ENCODE assay signal across 22 mouse cellular contexts in the genomic region with DNA sequence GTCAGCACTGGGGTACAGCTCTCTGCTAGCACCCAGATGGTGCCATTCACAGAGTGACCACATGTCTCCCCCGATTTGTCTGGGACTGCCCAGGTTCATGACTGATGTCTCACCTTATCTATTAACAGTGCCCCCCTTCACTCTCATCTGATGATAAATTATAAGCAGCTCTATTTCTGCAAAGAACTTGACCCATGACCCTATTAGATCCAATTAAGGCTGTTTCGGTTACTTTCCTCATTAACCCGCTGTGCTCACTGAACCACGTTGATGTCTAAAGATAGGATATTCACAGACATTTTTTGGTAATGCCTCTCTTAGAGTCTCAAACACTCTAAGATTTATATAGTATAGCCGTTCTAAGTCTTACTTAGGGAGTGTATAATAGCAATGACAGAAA. TPM values are rescaled to one million over a fixed set of nuclear protein-coding genes. Genes with fewer than 3 reads are reported as not detected.
DNase-seq lines count a peak whose midpoint lies in the region; ATAC-seq and TF ChIP-seq lines count a peak whose summit lies in the region.
"Had no signal": no experiment of that assay in that cellular context is flagged by ENCODE, and none has a peak within 500 bp of the region (broad histone marks: within the 10 kb centered on the region; RNA-seq: fewer than 3 reads in every experiment).

No protein-coding gene starts in this region.

- WGBS in kidney, embryonic 15.5 days, result 58% methylated on average over 5 of the region's 5 CpGs
- WGBS in kidney, adult 2 months, result 57% methylated on average over 5 of the region's 5 CpGs
- WGBS in midbrain, embryonic 16.5 days, result 71% methylated on average over 5 of the region's 5 CpGs
- 75% methylated on average over 5 of the region's 5 CpGs for WGBS in midbrain, embryonic 13.5 days

- DNase-seq in heart, adult 11 months, result peak; percentile 66
- DNase-seq in heart, postnatal 14 days, result no peak
- DNase-seq in kidney, adult 2 months, result no peak
- DNase-seq: adrenal gland, postnatal 10 days; adrenal gland, postnatal 36 days; cerebellum, adult 18-20 months; cerebellum, adult 9-10 months; cerebellum, postnatal 14 days; forebrain, postnatal 0 days; gastrocnemius, adult 2 months; gastrocnemius, postnatal 14 days; heart, adult 18-20 months; heart, postnatal 10 days; heart, postnatal 4 days had no signal

- no peak overlapping the region for H3K27ac ChIP-seq in kidney, embryonic 15.5 days
- no peak overlapping the region for H3K27ac ChIP-seq in kidney, adult 2 months (ENCODE audit: insufficient read depth, low read depth, low read length)
- no peak overlapping the region for H3K27ac ChIP-seq in midbrain, embryonic 16.5 days (ENCODE audit: low read length)
- no peak overlapping the region for H3K27ac ChIP-seq in midbrain, embryonic 13.5 days
- H3K27ac ChIP-seq: forebrain, embryonic 10.5 days; gastrocnemius, adult 2 months; heart, embryonic 15.5 days; hindbrain, embryonic 12.5 days had no signal

- no peak for TF ChIP-seq CTCF in kidney, adult 2 months (conservative IDR thresholded peaks at IDR 0.05; ENCODE audit: insufficient read depth, insufficient read length, low read depth, low read length)

- peaks cover 26% of the 10 kb centered on the region; the same call in 1 of the 2 replicates for H3K4me1 ChIP-seq in kidney, embryonic 15.5 days
- H3K4me1 ChIP-seq in kidney, adult 2 months (ENCODE audit: control insufficient read depth, insufficient read depth, low read length), result no peaks in the 10 kb centered on the region
- H3K4me1 ChIP-seq in midbrain, embryonic 16.5 days (ENCODE audit: control insufficient read depth, insufficient read depth, low read length), result peaks cover 10% of the 10 kb centered on the region; the same call in 1 of the 2 replicates
- H3K4me1 ChIP-seq in midbrain, embryonic 13.5 days (replicated peaks), result peaks cover 6% of the 10 kb centered on the region; the same call in 1 of the 2 replicates
- H3K4me1 ChIP-seq: hindbrain, embryonic 12.5 days had no signal

- H3K27me3 ChIP-seq in kidney, embryonic 15.5 days, result no peaks in the 10 kb centered on the region
- no peaks in the 10 kb centered on the region for H3K27me3 ChIP-seq in kidney, adult 2 months (replicated peaks; ENCODE audit: control insufficient read depth, insufficient read depth, low read length)
- H3K27me3 ChIP-seq in midbrain, embryonic 16.5 days (ENCODE audit: control insufficient read depth, insufficient read depth, low read depth, low read length), result no peaks in the 10 kb centered on the region
- H3K27me3 ChIP-seq in midbrain, embryonic 13.5 days, result no peaks in the 10 kb centered on the region
- H3K27me3 ChIP-seq: heart, embryonic 12.5 days; heart, embryonic 15.5 days; hindbrain, embryonic 12.5 days had no signal

- ATAC-seq in kidney, embryonic 15.5 days (replicated peaks; ENCODE audit: low FRiP score), result 0 out of 2 replicates have a peak, but pooled peaks have one; percentile 9
- 0 out of 2 replicates have a peak, but pooled peaks have one; percentile 44 for ATAC-seq in midbrain, embryonic 16.5 days
- no peak for ATAC-seq in midbrain, embryonic 13.5 days
- ATAC-seq: forebrain, embryonic 14.5 days; forebrain, postnatal 0 days had no signal

- no peaks in the 10 kb centered on the region for H3K9me3 ChIP-seq in kidney, embryonic 15.5 days (replicated peaks)
- no peaks in the 10 kb centered on the region for H3K9me3 ChIP-seq in midbrain, embryonic 16.5 days (replicated peaks; ENCODE audit: control insufficient read depth, low read length, poor library complexity, severe bottlenecking)
- no peaks in the 10 kb centered on the region for H3K9me3 ChIP-seq in midbrain, embryonic 13.5 days
- H3K9me3 ChIP-seq: forebrain, embryonic 10.5 days; heart, embryonic 12.5 days; heart, embryonic 15.5 days; hindbrain, embryonic 12.5 days had no signal

- intact Hi-C loops in heart, postnatal 14 days (cut with DNase I), result no loop called here

- no peak overlapping the region for H3K4me3 ChIP-seq in kidney, embryonic 15.5 days (replicated peaks)
- no peak overlapping the region for H3K4me3 ChIP-seq in kidney, adult 2 months (ENCODE audit: insufficient read depth, low read depth, low read length)
- no peak overlapping the region for H3K4me3 ChIP-seq in midbrain, embryonic 16.5 days (ENCODE audit: low read depth, low read length)
- no peak overlapping the region for H3K4me3 ChIP-seq in midbrain, embryonic 13.5 days (replicated peaks)
- H3K4me3 ChIP-seq: forebrain, embryonic 10.5 days; gastrocnemius, adult 2 months; heart, embryonic 12.5 days; heart, embryonic 15.5 days; hindbrain, embryonic 12.5 days had no signal

- no peak for TF ChIP-seq POLR2A in kidney, adult 2 months (IDR thresholded peaks at IDR 0.05; ENCODE audit: low read depth, low read length)

- no peak overlapping the region for H3K9ac ChIP-seq in kidney, embryonic 15.5 days
- H3K9ac ChIP-seq in midbrain, embryonic 16.5 days (ENCODE audit: low read depth, low read length), result no peak overlapping the region
- no peak overlapping the region for H3K9ac ChIP-seq in midbrain, embryonic 13.5 days (replicated peaks)
- H3K9ac ChIP-seq: forebrain, postnatal 0 days; heart, embryonic 12.5 days; heart, embryonic 15.5 days; hindbrain, embryonic 12.5 days had no signal

- no peaks in the 10 kb centered on the region for H3K36me3 ChIP-seq in kidney, embryonic 15.5 days
- no peaks in the 10 kb centered on the region for H3K36me3 ChIP-seq in kidney, adult 2 months (ENCODE audit: control insufficient read depth, insufficient read depth, low read length)
- no peaks in the 10 kb centered on the region for H3K36me3 ChIP-seq in midbrain, embryonic 16.5 days (ENCODE audit: control insufficient read depth, insufficient read depth, low read length)
- no peaks in the 10 kb centered on the region for H3K36me3 ChIP-seq in midbrain, embryonic 13.5 days
- H3K36me3 ChIP-seq: forebrain, embryonic 10.5 days; heart, embryonic 12.5 days; heart, embryonic 15.5 days; hindbrain, embryonic 12.5 days had no signal

- no peak overlapping the region for H3K4me2 ChIP-seq in kidney, embryonic 15.5 days
- H3K4me2 ChIP-seq in midbrain, embryonic 16.5 days (ENCODE audit: low read length), result no peak overlapping the region
- H3K4me2 ChIP-seq in midbrain, embryonic 13.5 days (replicated peaks), result no peak overlapping the region
- H3K4me2 ChIP-seq: heart, embryonic 12.5 days; heart, embryonic 15.5 days; hindbrain, embryonic 12.5 days had no signal

RNA-seq across cellular contexts. Expression of a gene that starts 52.3 kb away (rescaled TPM):
- total RNA-seq in heart, postnatal 14 days (2021), result 1 to 10 TPM; 4.2 to 4.4 TPM
- polyA plus RNA-seq in kidney, embryonic 15.5 days (2015; fragmentation: Nextera tagmentation; extraction: Ambion mirVana), result 0.91 and 0.92 TPM in 2 replicates
- polyA plus RNA-seq in kidney, adult 2 months (2012; rRNA removed), result 1.6 and 1.9 TPM in 2 replicates
- 10.9 and 12.3 TPM in 2 replicates for polyA plus RNA-seq in midbrain, embryonic 16.5 days (2015; fragmentation: Nextera tagmentation; extraction: Ambion mirVana)
- polyA plus RNA-seq in midbrain, embryonic 13.5 days (2015; fragmentation: Nextera tagmentation; extraction: Ambion mirVana), result 4.9 and 6.3 TPM in 2 replicates
